Mouse (Mus musculus): ENCODE data around the gene Noct.

Gene Noct

DNA sequence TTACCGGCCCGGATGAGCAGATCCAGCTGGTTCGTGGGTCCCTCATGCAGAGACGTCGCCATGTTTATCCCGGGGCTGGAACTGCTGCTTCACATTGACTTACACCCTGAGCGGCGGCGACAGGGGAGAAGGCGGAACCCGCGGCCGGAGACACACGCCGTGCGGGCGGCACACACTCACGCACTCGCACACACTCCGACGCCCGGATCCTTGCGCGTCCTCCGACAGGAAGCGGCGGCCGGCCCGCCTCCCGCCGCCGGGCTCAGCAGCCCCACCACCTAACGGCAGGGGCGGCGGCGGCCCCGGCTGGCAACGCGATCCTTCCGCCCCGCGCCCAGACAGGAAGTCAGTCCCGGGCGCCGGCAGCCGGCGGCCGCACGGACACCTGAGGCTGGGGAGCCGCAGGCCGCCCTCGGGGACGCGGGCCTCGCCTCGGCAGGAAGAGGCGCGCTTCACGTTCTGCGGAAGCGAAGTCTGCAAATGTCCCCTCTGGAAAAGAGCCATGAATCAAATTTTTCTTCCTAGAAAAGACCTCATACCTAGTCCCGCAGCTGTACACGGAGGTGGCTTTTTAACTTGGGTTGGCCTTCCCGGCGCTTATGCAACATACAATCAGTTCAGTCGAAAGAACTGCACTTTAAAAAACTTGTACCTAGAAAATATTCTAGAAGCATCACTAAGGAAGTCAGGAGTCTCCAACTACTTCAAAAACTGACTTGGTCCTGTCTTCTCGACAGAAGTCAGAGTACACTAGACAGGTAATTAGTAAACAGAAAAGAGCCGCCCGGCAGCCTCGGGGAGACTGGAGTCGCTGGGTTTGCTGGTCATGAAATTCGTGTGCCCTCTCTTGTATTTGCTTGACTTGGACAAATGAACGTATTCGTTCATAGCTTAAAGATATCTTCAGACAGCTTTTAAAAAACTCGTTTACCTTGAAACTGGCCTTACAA lies 53.2 kb downstream of the Noct start:
- peak; percentile 90 for DNase-seq

DNA sequence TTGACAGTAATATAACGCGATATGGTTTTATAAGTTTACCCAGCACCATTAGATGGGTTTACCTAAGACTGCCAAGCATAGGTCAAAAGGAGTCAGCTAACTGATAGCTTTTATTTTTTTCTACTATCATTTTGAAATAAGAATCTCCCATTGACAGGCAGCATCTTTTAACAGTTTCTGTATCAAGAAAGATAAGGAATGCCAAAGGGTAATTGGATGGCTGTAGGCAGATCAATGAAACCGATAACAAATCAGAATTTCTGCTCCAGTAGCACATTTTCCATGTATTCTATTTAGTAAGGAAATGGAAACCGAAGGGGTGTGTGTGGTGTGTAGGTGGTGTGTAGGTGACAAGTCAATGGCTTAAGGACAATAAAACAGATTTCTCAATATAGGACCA lies 54.2 kb downstream of the Noct start:
- no peak for DNase-seq

DNA sequence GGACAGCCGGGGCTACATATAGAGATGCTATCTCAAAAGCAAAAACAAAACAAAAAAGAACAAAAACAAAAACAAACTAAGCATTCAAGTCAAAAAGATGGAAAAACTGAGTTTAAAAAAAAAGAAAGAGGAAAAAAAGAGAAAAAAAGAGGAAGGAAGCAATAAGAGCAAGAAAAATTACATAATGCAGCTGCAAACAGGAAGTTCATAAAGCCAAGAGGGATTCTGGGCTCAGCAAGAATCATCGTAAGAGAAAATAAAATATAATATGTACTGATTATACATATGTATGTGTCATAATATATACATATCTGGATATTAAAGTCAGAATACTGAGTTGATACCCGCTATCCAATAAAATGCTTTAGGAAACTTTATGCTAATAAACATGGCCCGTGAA lies 57.5 kb downstream of the Noct start:
- no peak for DNase-seq

DNA sequence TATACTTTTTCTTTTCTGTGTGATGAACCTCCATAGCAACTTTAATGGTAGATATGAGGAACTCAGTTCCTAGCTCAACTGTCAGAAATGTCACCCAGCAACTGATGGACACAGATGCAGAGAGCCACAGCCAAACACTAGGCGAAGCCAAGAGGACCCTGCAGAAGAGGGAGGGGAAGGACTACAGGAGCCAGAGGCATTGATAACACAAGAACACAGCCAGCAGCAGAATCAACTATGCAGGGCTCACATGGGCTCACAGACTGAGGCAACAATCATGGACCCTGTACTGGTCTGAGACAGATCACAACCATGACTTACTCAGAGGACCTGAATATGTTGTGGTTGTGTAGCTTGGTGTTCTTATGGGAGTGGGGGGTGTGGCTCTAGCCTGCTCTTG lies 60.1 kb downstream of the Noct start:
- no peak for DNase-seq

DNA sequence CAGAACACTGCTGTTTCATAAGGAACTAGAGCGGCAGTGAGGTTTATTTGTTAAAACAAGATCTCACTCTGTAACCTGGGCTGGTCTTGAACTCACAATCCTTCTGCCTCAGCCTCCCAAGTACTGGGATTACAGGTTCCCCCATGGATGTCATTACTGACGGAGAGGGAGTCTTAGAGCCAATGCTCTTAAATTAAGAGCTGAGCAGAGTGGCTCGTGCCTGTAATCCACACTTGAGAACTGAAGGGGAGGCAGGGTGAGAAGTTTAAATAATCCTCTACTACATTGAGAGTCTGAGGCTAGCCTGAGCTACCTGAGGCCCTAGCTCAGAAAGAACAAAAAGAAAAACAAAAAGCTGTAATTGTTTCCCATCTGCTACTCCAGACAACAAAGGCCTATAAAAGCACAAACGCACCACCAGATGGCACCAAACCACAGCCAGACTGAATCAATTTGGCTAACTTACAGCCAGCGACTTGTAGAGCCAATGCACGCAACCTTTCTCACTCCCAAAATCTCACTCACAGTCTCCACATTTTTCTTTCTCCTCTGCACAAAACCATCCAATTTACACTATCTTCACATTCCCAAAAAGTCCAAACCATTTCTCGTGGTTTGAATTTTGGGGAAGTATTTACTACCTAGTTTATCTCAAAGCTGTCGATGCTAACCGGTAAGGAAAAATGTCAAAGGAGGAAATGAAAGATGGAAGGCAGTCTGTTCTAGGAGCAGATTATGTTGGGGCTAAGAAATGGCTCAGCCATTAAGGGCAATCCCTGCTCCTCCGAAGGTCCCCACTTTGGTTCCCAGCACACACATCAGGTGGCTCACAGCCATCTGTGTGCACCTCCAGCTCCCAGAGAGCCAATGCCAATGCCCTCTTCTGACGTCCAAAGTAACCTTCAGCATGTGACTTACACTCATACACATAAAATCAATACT lies 64.9 kb downstream of the Noct start:
- DNase-seq = peak; percentile 91

DNA sequence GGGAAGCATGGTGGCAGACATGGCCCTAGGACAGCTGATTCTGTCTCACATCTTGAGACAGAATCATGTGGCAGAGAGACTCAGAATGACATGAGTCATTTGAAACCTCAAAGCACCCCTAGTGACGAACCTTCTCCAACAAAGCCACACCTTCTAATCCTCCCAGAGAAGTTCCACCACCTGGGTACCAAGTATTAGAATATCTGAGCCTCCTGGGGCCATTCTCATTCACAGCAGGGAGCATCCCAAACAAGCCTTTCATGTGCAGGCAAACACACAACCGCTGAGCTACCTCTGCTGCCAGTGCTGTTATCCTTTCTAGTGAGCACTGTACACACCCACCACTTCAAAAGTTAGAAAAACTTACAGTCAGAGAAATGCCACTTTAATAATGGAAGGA lies 70.0 kb downstream of the Noct start:
- DNase-seq = no peak

DNA sequence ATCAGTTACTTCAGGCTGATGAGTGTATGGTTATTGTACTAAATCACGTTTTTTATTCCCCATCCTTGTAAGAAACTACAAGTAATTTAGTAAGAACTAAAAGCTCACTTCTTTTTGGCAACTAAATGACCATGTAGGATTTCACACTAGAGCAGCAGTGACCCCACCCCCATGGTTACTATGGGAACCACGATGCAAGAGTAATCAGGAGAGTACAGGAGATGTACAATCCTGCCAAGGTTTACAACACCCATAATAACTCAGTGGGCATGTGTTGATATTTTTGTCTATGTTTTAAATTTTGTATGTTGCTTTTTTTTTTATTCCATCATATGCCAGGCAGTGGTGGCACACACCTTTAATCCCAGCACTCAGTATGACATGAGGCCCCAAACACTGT lies 71.0 kb downstream of the Noct start:
- no peak for DNase-seq

DNA sequence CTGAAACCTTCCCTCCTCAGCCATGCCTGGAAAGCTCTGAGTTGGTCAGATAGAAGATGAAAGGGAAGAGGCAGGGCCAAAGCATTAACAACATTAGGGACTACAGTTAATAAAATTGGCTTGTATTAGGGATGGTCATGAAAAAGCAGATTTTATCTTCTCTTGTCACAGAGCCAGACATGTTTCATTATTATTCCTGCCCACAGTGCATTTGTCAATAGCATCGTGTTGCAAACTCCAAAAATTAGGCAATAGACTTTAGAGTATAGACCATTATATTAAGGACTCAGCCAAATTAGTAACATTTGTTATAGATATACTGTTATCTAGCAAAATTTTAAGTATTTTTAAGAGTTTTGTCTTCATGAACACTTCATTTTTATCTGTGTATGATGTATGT lies 72.5 kb downstream of the Noct start:
- DNase-seq = no peak

Measured in kidney, postnatal 10 days (tissue).